Mouse (Mus musculus) adrenal gland, postnatal 25 days (tissue): ENCODE measurements around the gene Tbx19. TPM values are rescaled to one million over a fixed set of nuclear protein-coding genes. Genes with fewer than 3 reads are reported as not detected.

Experiments used
- DNase-seq: peaks from one replicate; pipeline ENCODE4 v3.0.0; 2021; ENCODE audit warnings: mixed read lengths
- long read RNA-seq: library from polyadenylated mRNA; stranded (forward); transcript quantifications from one replicate; pipeline ENCODE4 v2.0.0, GENCODE M21; 2021
- total RNA-seq: library from RNA; stranded (reverse); gene quantifications from 2 replicates; pipeline ENCODE4 v1.2.3, GENCODE M21; 2021

The Tbx19 gene
- 0.12 TPM in 1 of 2 replicates, not detected in the other for total RNA-seq
- long read RNA-seq = 0 reads

- DNase-seq = no peak
These were observed at the start of gene Tbx19 for GRCm38 (mm10) chr1:165160723-165161405. Gene Tbx19, minus strand, starts transcription at chr1:165160773.

GRCm38 (mm10) chr1:165205591-165205990 is 45.0 kb upstream of the Tbx19 start:
- no peak for DNase-seq

GRCm38 (mm10) chr1:165203488-165204035 is 43.0 kb upstream of the Tbx19 start:
- no peak for DNase-seq

GRCm38 (mm10) chr1:165201445-165202012 is 41.0 kb upstream of the Tbx19 start:
- no peak for DNase-seq

GRCm38 (mm10) chr1:165200748-165201147 is 40.2 kb upstream of the Tbx19 start:
- no peak for DNase-seq

- no peak for DNase-seq
These were observed 39.1 kb upstream of the Tbx19 start for GRCm38 (mm10) chr1:165199639-165200038.

- DNase-seq = no peak
These were observed 38.4 kb upstream of the Tbx19 start for GRCm38 (mm10) chr1:165198951-165199350.

GRCm38 (mm10) chr1:165197875-165198274 is 37.3 kb upstream of the Tbx19 start:
- no peak for DNase-seq

GRCm38 (mm10) chr1:165195396-165195960 is 34.9 kb upstream of the Tbx19 start:
- DNase-seq = no peak

GRCm38 (mm10) chr1:165194662-165195013 is 34.1 kb upstream of the Tbx19 start:
- DNase-seq = no peak

- DNase-seq = peak; percentile 96
These were observed 33.5 kb upstream of the Tbx19 start, which contains the start of gene Sft2d2 for GRCm38 (mm10) chr1:165193880-165194661. Gene Sft2d2, minus strand, starts transcription at chr1:165194438.

- no peak for DNase-seq
These were observed 32.9 kb upstream of the Tbx19 start for GRCm38 (mm10) chr1:165193426-165193825.

GRCm38 (mm10) chr1:165192714-165193264 is 32.2 kb upstream of the Tbx19 start:
- no peak for DNase-seq

- DNase-seq = no peak
These were observed 31.5 kb upstream of the Tbx19 start for GRCm38 (mm10) chr1:165192102-165192501.

- DNase-seq = no peak
These were observed 31.0 kb upstream of the Tbx19 start for GRCm38 (mm10) chr1:165191611-165192010.

GRCm38 (mm10) chr1:165190571-165191273 is 30.1 kb upstream of the Tbx19 start:
- DNase-seq = no peak

GRCm38 (mm10) chr1:165190068-165190467 is 29.5 kb upstream of the Tbx19 start:
- DNase-seq = no peak

- no peak for DNase-seq
These were observed 28.4 kb upstream of the Tbx19 start for GRCm38 (mm10) chr1:165188806-165189580.

GRCm38 (mm10) chr1:165187357-165187756 is 26.8 kb upstream of the Tbx19 start:
- no peak for DNase-seq

GRCm38 (mm10) chr1:165186491-165186890 is 25.9 kb upstream of the Tbx19 start:
- no peak for DNase-seq

- DNase-seq = no peak
These were observed 24.5 kb upstream of the Tbx19 start for GRCm38 (mm10) chr1:165185116-165185515.
